Mouse (Mus musculus) hindbrain, embryonic 16.5 days (tissue): Measurements from ENCODE around the gene Mafg. TPM values are rescaled to one million over a fixed set of nuclear protein-coding genes. Genes with fewer than 3 reads are reported as not detected.
A peak's percentile ranks its signal among the peaks of the same experiment; 100 is the strongest.

Experiments
- ATAC-seq: fragments of 200-750 bp; cut with Nextera tagmentation; 2 replicates; pipeline ENCODE4 v1.8.0; 2017; ENCODE audit warnings: moderate TSS enrichment, moderate library complexity
- H3K27ac ChIP-seq: fragments of 300-500 bp; sonication (generic); 2 replicates; pipeline ENCODE4 v1.5.1; 2014; ENCODE audit warnings: low read depth, mild to moderate bottlenecking, control low read depth, low read length, moderate library complexity
- H3K27me3 ChIP-seq: fragments of 300-500 bp; sonication (generic); replicated peaks from 2 replicates; pipeline ENCODE4 v1.6.1; 2014; ENCODE audit warnings: low read length; ENCODE audit not compliant: control insufficient read depth, insufficient read depth
- H3K36me3 ChIP-seq: fragments of 300-500 bp; sonication (generic); 2 replicates; pipeline ENCODE4 v1.6.1; 2014; ENCODE audit warnings: mild to moderate bottlenecking, low read length, moderate library complexity, mixed read lengths; ENCODE audit not compliant: control insufficient read depth, insufficient read depth
- H3K4me1 ChIP-seq: fragments of 300-500 bp; sonication (generic); 2 replicates; pipeline ENCODE4 v1.6.1; 2014; ENCODE audit warnings: low read depth, low read length; ENCODE audit not compliant: control insufficient read depth, insufficient read depth
- H3K4me2 ChIP-seq: fragments of 300-500 bp; sonication (generic); 2 replicates; pipeline ENCODE4 v1.6.1; 2014; ENCODE audit warnings: mild to moderate bottlenecking, low read length, control low read depth, moderate library complexity
- H3K4me3 ChIP-seq: fragments of 300-500 bp; sonication (generic); 2 replicates; pipeline ENCODE4 v1.5.1; 2014; ENCODE audit warnings: mild to moderate bottlenecking, low read length, control low read depth, moderate library complexity
- H3K9ac ChIP-seq: fragments of 300-500 bp; sonication (generic); 2 replicates; pipeline ENCODE4 v1.6.1; 2014; ENCODE audit warnings: low read depth, mild to moderate bottlenecking, control low read depth, low read length, moderate library complexity
- H3K9me3 ChIP-seq: fragments of 300-500 bp; sonication (generic); 2 replicates; pipeline ENCODE4 v1.6.1; 2014; ENCODE audit warnings: mild to moderate bottlenecking, low read length, moderate library complexity; ENCODE audit not compliant: control insufficient read depth
- WGBS: fragments of 180-500 bp; shearing (Covaris S2); extraction: QIAGEN DNeasy Blood & Tissue Kit; methylation state at CpG from one replicate; pipeline ENCODE4 v1.1.7; 2014; 5-methylcytosine and 5-hydroxymethylcytosine counted together
- polyA plus RNA-seq: library from polyadenylated mRNA; unstranded; fragments of >200 nt; fragmentation: Nextera tagmentation; extraction: Ambion mirVana; gene quantifications from 2 replicates; pipeline ENCODE4 v1.2.1, GENCODE M21; 2015

The Mafg gene
- polyA plus RNA-seq, 1 experiment from 2014 or later = 25.4 TPM

DNA sequence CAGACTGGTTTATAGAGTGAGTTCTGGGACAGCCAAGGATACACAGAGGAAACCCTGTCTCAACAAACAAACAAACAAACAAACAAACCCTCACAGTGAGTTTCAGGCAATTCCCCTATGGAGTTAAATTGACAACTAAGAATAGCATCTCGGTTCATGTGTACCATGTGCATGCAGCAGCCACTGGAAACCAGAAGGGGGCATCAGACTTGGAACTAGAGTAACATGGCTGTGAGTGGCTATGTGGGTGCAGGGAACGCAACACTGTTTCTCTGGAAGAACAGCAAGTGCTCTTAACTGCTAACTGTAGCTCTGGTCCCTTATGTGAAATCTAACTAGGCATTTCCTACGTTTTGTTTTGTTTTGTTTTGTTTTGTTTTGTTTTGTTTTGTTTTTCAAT lies 18.5 kb upstream of the Mafg start:
- H3K36me3 ChIP-seq = no peaks in the 10 kb centered on the region
- peaks cover 7% of the 10 kb centered on the region for H3K4me1 ChIP-seq
- H3K4me2 ChIP-seq = no peak overlapping the region
- H3K9ac ChIP-seq = no peak overlapping the region
- ATAC-seq = no peak
- 71% methylated on average over 3 of the region's 3 CpGs for WGBS
- no peak overlapping the region for H3K4me3 ChIP-seq
- peaks cover 6% of the 10 kb centered on the region for H3K27me3 ChIP-seq
- H3K9me3 ChIP-seq = no peaks in the 10 kb centered on the region
- H3K27ac ChIP-seq = no peak overlapping the region

GRCm38 (mm10) chr11:120648001-120648476 lies 14.6 kb upstream of the Mafg start, which contains the start of gene Myadml2:
TSS of gene Myadml2 (minus strand) at chr11:120648158.
- Histone ChIP-seq H3K9me3 (no peaks in the 10 kb centered on the region), H3K4me3 (peak within 1 kb of the TSS; percentile 32), H3K4me1 (peaks cover 9% of the 10 kb centered on the region), H3K9ac (peak within 1 kb of the TSS; percentile 48), H3K36me3 (no peaks in the 10 kb centered on the region), H3K27me3 (peaks cover 3% of the 10 kb centered on the region; the same call in 1 of the 2 replicates), H3K4me2 (peak within 1 kb of the TSS; percentile 53), H3K27ac (no peak within 1 kb of the TSS)
- no peak for ATAC-seq
- WGBS = 9% methylated on average over 13 of the region's 13 CpGs

- Histone ChIP-seq H3K27ac (no peak overlapping the region), H3K36me3 (no peaks in the 10 kb centered on the region), H3K9ac (no peak overlapping the region), H3K4me2 (no peak overlapping the region; the same call in 1 of the 2 replicates), H3K4me3 (no peak overlapping the region), H3K27me3 (peaks cover 3% of the 10 kb centered on the region; the same call in 1 of the 2 replicates), H3K9me3 (no peaks in the 10 kb centered on the region), H3K4me1 (peaks cover 15% of the 10 kb centered on the region)
- no peak for ATAC-seq
- 80% methylated on average over 35 of the region's 35 CpGs for WGBS
Measured at GRCm38 (mm10) chr11:120647047-120647830, 13.8 kb upstream of the Mafg start.

DNA sequence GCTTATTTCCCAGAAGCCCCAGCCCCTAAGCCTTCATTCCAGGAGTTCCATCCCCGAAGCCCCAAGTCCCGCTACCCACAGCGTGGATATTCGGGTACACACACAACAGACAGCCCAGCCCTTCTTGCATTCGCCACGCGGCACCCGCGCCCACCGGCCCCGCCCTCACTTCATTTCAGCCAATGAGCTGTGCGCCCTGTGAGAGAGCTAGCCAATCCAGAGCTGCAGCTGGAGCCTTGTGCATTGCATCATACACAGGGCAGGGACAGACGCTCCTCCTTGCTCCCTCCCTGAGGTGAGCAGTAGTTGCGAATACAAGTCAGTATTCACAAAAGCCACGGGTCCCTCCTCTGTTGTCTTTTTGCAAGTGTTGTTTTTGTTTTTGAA lies 10.2 kb upstream of the Mafg start, which contains the start of gene Pycr1:
Gene Pycr1, minus strand, starts transcription at position 169 of the 387 bp plus-strand sequence.
- Histone ChIP-seq H3K27ac (no peak within 1 kb of the TSS; the same call in 1 of the 2 replicates), H3K9me3 (no peaks in the 10 kb centered on the region), H3K9ac (peak within 1 kb of the TSS; percentile 78), H3K4me3 (peak within 1 kb of the TSS; percentile 59), H3K4me1 (peaks cover 15% of the 10 kb centered on the region), H3K27me3 (peaks cover 3% of the 10 kb centered on the region; the same call in 1 of the 2 replicates), H3K36me3 (no peaks in the 10 kb centered on the region), H3K4me2 (peak within 1 kb of the TSS; percentile 94)
- 0% methylated on average over 15 of the region's 15 CpGs for WGBS
- peak; percentile 100 for ATAC-seq

DNA sequence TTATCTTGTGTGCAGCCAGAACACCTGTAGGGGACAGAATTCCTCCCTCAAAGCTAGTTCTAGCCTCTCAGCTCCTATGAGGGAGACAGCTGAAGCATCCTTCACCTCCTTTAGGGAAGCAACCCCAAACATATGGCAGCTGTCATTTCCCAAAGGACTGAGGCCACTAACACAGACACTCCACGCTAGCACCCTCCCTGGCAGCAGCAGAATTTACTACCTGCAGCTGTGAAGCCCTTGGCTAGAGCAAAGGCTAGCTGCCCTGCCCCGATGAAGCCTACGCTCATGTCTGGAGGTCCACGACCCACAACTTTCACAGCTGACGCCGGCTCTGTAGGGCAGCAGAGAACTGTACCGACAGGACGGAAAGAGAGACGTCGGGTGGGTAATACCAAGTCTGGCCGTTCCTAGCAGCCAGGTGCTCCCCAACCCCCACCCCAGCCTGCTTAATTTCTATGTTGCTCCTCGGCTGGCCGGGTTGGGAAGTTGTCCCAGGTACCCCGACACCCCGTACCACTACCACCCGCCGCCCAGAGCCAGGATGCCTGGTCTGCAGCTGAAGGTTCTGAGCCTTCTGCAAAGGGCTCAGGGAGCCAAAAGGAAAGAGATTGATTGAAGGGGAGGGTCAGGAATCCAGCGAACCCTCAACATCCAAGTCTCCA lies 9.7 kb upstream of the Mafg start:
- no peak overlapping the region; the same call in 1 of the 2 replicates for H3K27ac ChIP-seq
- H3K4me3 ChIP-seq = peak overlapping the region; percentile 59
- H3K36me3 ChIP-seq = no peaks in the 10 kb centered on the region
- peak overlapping the region; percentile 78 for H3K9ac ChIP-seq
- no peaks in the 10 kb centered on the region for H3K9me3 ChIP-seq
- 1% methylated on average over 18 of the region's 18 CpGs for WGBS
- peak; percentile 69 for ATAC-seq
- peak overlapping the region; percentile 94 for H3K4me2 ChIP-seq
- peaks cover 12% of the 10 kb centered on the region for H3K4me1 ChIP-seq
- peaks cover 3% of the 10 kb centered on the region; the same call in 1 of the 2 replicates for H3K27me3 ChIP-seq

- H3K9ac ChIP-seq = no peak overlapping the region; the same call in 1 of the 2 replicates
- 92% methylated on average over 8 of the region's 8 CpGs for WGBS
- H3K9me3 ChIP-seq = no peaks in the 10 kb centered on the region
- H3K4me2 ChIP-seq = no peak overlapping the region
- H3K27ac ChIP-seq = no peak overlapping the region
- no peak for ATAC-seq
- H3K36me3 ChIP-seq = no peaks in the 10 kb centered on the region
- no peak overlapping the region for H3K4me3 ChIP-seq
- no peaks in the 10 kb centered on the region for H3K27me3 ChIP-seq
- peaks cover 8% of the 10 kb centered on the region for H3K4me1 ChIP-seq
Measured at GRCm38 (mm10) chr11:120641869-120642268, 8.5 kb upstream of the Mafg start.

DNA sequence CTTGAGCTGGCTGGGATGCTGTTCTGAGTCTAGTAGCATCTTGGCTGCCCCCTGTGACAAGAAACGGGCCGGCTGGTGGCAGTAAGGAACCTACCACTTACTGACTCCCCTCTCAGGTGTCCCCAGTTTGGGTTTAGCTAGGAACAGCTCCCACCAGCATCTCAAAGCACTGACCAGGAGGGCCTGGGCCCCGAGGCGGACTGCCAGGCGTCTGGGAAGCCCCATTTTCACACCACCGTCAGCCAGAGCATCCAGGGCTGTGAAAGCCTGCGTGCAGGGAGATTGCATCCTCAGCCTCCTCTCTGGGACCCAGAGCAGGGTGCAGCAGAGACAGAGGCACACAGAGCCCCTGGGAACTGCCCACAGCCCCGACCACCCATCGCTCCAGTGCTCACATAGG lies 7.9 kb upstream of the Mafg start:
- no peak for ATAC-seq
- Histone ChIP-seq H3K36me3 (no peaks in the 10 kb centered on the region), H3K4me1 (peaks cover 8% of the 10 kb centered on the region), H3K4me2 (no peak overlapping the region), H3K27me3 (no peaks in the 10 kb centered on the region), H3K9ac (no peak overlapping the region), H3K9me3 (no peaks in the 10 kb centered on the region), H3K4me3 (no peak overlapping the region), H3K27ac (no peak overlapping the region)
- WGBS = 66% methylated on average over 9 of the region's 9 CpGs

GRCm38 (mm10) chr11:120634810-120635209 lies 1.4 kb upstream of the Mafg start:
- Histone ChIP-seq H3K4me1 (peaks cover 27% of the 10 kb centered on the region), H3K4me3 (no peak overlapping the region), H3K4me2 (no peak overlapping the region), H3K27ac (no peak overlapping the region), H3K9me3 (no peaks in the 10 kb centered on the region), H3K27me3 (no peaks in the 10 kb centered on the region), H3K36me3 (no peaks in the 10 kb centered on the region; the same call in 1 of the 2 replicates), H3K9ac (no peak overlapping the region)
- no peak for ATAC-seq
- WGBS = 80% methylated on average over 5 of the region's 5 CpGs
